Mouse (Mus musculus) bone marrow macrophage, adult 2 months (primary cell): ENCODE results near the gene Arid1b.

Experiments used
- CTCF ChIP-seq: IDR thresholded peaks from 2 replicates; pipeline ENCODE4 v1.5.1; 2012; ENCODE audit warnings: low read depth, mild to moderate bottlenecking, low read length, moderate library complexity
- POLR2A ChIP-seq: IDR thresholded peaks from 2 replicates; pipeline ENCODE4 v1.6.1; 2012; ENCODE audit warnings: mild to moderate bottlenecking, low read depth, low read length, borderline replicate concordance

DNA sequence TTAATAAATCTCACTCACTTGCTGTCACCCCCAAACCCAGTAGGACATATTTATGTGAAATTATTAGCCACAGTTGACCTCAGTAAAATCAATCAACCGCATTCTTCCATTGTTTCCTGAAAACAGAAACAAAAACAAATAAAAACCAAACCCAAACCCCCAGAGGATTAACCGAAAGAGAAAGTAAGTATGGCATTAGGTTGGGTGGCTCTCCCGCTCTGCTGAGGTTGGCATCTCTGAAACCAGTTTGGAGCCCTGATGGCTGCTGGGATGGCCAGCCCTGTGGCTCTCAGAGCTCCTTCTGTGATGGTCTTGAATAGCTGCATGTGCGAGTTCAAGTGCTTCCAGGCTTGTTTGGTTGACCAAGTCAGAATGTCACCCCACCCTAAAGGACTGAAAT, 53.2 kb downstream of the Arid1b start:
- TF ChIP-seq POLR2A (no peak), CTCF (no peak)
